ENCODE assay signal across 8 mouse cellular contexts in the genomic region with DNA sequence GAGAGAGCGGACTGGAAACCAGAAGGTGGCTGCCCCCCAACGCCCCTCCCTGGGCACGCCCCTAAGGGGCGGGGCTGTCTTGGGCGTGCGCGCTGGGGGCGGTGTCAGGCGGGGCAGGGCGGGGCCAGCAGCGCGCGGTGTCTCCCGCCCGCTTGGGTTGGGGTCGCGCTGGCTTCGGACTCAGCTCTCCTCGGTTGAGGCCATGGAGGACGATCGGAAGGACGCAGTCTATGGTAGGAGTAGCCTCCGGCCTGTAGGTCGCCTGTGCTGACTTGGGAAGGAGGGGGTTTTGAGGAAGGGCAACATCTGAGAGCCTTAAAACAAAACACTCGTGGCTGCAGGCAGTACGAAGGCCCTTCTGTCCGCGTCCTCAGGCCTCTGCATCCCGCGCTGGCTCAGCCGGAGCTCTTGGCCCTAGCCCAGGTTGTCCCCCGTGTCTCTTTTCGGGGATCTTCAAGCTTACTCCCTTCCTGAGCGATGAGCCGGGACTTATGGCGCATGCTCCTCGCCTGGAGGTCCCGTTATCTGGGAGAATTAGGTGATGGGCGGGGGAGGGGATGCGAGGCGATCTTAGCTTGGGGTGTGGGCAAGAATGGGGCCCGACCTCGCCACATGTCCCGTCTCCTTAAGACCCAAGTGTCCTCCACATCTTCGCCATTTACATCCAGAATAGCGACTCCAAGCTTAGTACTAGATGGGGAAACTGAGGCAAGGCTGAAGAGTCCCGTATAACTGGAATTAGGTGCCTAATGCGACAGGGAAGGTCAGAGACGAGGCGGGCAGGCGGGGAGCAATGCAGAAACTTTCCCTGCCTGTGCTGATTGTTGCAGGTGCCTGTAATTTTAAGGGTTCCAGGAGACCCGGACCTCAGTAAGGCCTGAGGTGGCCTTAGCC. TPM values are rescaled to one million over a fixed set of nuclear protein-coding genes. Genes with fewer than 3 reads are reported as not detected.
A peak's percentile ranks its signal among the peaks of the same experiment; 100 is the strongest.
DNase-seq lines count a peak whose midpoint lies in the region; ATAC-seq and TF ChIP-seq lines count a peak whose summit lies in the region.

A gene (plus strand): TSS at position 80 of the 894 bp plus-strand sequence.

- H3K9ac ChIP-seq in ES-Bruce4 (ENCODE audit: low read depth, poor library complexity, severe bottlenecking) = peak within 1 kb of the TSS; percentile 44
- peak within 1 kb of the TSS; percentile 89 for H3K9ac ChIP-seq in forebrain, embryonic 14.5 days (ENCODE audit: low read length)
- peak within 1 kb of the TSS; percentile 68 for H3K9ac ChIP-seq in liver, postnatal 0 days (replicated peaks)
- H3K9ac ChIP-seq in neural tube, embryonic 13.5 days = peak within 1 kb of the TSS; percentile 82

- H3K36me3 ChIP-seq in ES-Bruce4 (ENCODE audit: control insufficient read depth, insufficient read depth, low read length, poor library complexity, severe bottlenecking) = no peaks in the 10 kb centered on the region
- no peaks in the 10 kb centered on the region for H3K36me3 ChIP-seq in forebrain, embryonic 14.5 days (ENCODE audit: control insufficient read depth, insufficient read depth, low read length)
- H3K36me3 ChIP-seq in liver, postnatal 0 days (replicated peaks; ENCODE audit: insufficient read depth, low read length) = no peaks in the 10 kb centered on the region; the same call in 1 of the 2 replicates
- no peaks in the 10 kb centered on the region; the same call in 1 of the 2 replicates for H3K36me3 ChIP-seq in neural tube, embryonic 13.5 days

- H3K4me3 ChIP-seq in ES-Bruce4 (ENCODE audit: low read depth, low read length) = peak within 1 kb of the TSS; percentile 88
- H3K4me3 ChIP-seq in forebrain, embryonic 14.5 days (ENCODE audit: low read depth, low read length) = peak within 1 kb of the TSS; percentile 83
- peak within 1 kb of the TSS; percentile 62 for H3K4me3 ChIP-seq in liver, postnatal 0 days (ENCODE audit: low read depth, low read length)
- H3K4me3 ChIP-seq in neural tube, embryonic 13.5 days = peak within 1 kb of the TSS; percentile 69

- peak within 1 kb of the TSS; percentile 70 for H3K4me2 ChIP-seq in forebrain, embryonic 14.5 days (ENCODE audit: low read length)
- H3K4me2 ChIP-seq in liver, postnatal 0 days (ENCODE audit: low read depth, low read length) = peak within 1 kb of the TSS; percentile 76
- peak within 1 kb of the TSS; percentile 92 for H3K4me2 ChIP-seq in neural tube, embryonic 13.5 days

- no peak for TF ChIP-seq EP300 in ES-Bruce4 (IDR thresholded peaks at IDR 0.05; ENCODE audit: insufficient read depth, low read depth, low read length)
- TF ChIP-seq EP300 in liver, postnatal 0 days (IDR thresholded peaks at IDR 0.05; ENCODE audit: low read depth) = no peak

- H3K27me3 ChIP-seq in ES-Bruce4 (ENCODE audit: control insufficient read depth, insufficient read depth, low read length, poor library complexity, severe bottlenecking) = no peaks in the 10 kb centered on the region
- H3K27me3 ChIP-seq in forebrain, embryonic 14.5 days (replicated peaks; ENCODE audit: control insufficient read depth, insufficient read depth, low read length) = no peaks in the 10 kb centered on the region
- H3K27me3 ChIP-seq in liver, postnatal 0 days (ENCODE audit: insufficient read depth, low read length) = no peaks in the 10 kb centered on the region
- H3K27me3 ChIP-seq in neural tube, embryonic 13.5 days = no peaks in the 10 kb centered on the region

- peak; percentile 87 for DNase-seq in forebrain, embryonic 14.5 days (ENCODE audit: low spot score)
- peak; percentile 91 to 92 for DNase-seq in heart, postnatal 10 days
- no peak for DNase-seq in large intestine, adult 2 months (ENCODE audit: low read depth, low spot score)
- DNase-seq in liver, postnatal 0 days = peak; percentile 92
- peak; percentile 39 for DNase-seq in telencephalon, adult 2 months (ENCODE audit: low read depth, low spot score)

- H3K27ac ChIP-seq in ES-Bruce4 (ENCODE audit: insufficient read depth, low read length) = no peak within 1 kb of the TSS
- peak within 1 kb of the TSS; percentile 18; the same call in 1 of the 2 replicates for H3K27ac ChIP-seq in forebrain, embryonic 14.5 days (ENCODE audit: low read depth, low read length)
- H3K27ac ChIP-seq in liver, postnatal 0 days (ENCODE audit: low read depth) = peak within 1 kb of the TSS; percentile 73
- H3K27ac ChIP-seq in neural tube, embryonic 13.5 days (replicated peaks) = peak within 1 kb of the TSS; percentile 61

- under 1% methylated on average over 52 of the region's 52 CpGs for WGBS in forebrain, embryonic 14.5 days
- 5% methylated on average over 52 of the region's 52 CpGs for WGBS in large intestine, adult 2 months
- 2% methylated on average over 51 of the region's 52 CpGs for WGBS in liver, postnatal 0 days (ENCODE audit: insufficient replicate concordance)
- 1% methylated on average over 52 of the region's 52 CpGs for WGBS in neural tube, embryonic 13.5 days

- no peak for TF ChIP-seq CTCF in ES-Bruce4 (IDR thresholded peaks at IDR 0.05; ENCODE audit: low read depth, low read length)
- no peak for TF ChIP-seq CTCF in liver, postnatal 0 days (IDR thresholded peaks at IDR 0.05; ENCODE audit: low read depth)

- H3K9me3 ChIP-seq in ES-Bruce4 (replicated peaks; ENCODE audit: control insufficient read depth, insufficient read depth, low read length, poor library complexity, severe bottlenecking) = no peaks in the 10 kb centered on the region
- H3K9me3 ChIP-seq in forebrain, embryonic 14.5 days (replicated peaks; ENCODE audit: control insufficient read depth, low read length) = no peaks in the 10 kb centered on the region
- H3K9me3 ChIP-seq in liver, postnatal 0 days (ENCODE audit: low read length) = no peaks in the 10 kb centered on the region
- H3K9me3 ChIP-seq in neural tube, embryonic 13.5 days = no peaks in the 10 kb centered on the region

- no peaks in the 10 kb centered on the region for H3K4me1 ChIP-seq in ES-Bruce4 (ENCODE audit: control insufficient read depth, insufficient read depth, low read length)
- peaks cover 12% of the 10 kb centered on the region for H3K4me1 ChIP-seq in forebrain, embryonic 14.5 days (ENCODE audit: control insufficient read depth, insufficient read depth, low read length)
- H3K4me1 ChIP-seq in liver, postnatal 0 days (ENCODE audit: insufficient read depth) = peaks cover 22% of the 10 kb centered on the region
- H3K4me1 ChIP-seq in neural tube, embryonic 13.5 days (replicated peaks) = peaks cover 27% of the 10 kb centered on the region

- peak; percentile 76 for ATAC-seq in cerebellum, adult (ENCODE audit: insufficient number of reproducible peaks, low FRiP score, low TSS enrichment)
- peak; percentile 96 for ATAC-seq in forebrain, embryonic 14.5 days
- ATAC-seq in liver, postnatal 0 days = peak; percentile 91
- ATAC-seq in neural tube, embryonic 13.5 days (ENCODE audit: low read depth) = peak; percentile 95

- TF ChIP-seq POLR2A in ES-Bruce4 (IDR thresholded peaks at IDR 0.05; ENCODE audit: insufficient read depth, low read length) = peak; percentile 35

- intact Hi-C loops in heart, postnatal 10 days (cut with DNase I) = loop anchor here (2.0 kb wide), 1 partner anchor 16 kb away; no protein-coding TSS in a partner anchor

RNA-seq across cellular contexts. Expression of the gene that starts here (rescaled TPM):
- 64.9 and 66.4 TPM in 2 replicates for polyA plus RNA-seq in ES-Bruce4 (2011; ENCODE audit: insufficient read depth, insufficient read length, low read depth, missing spikeins)
- 52.0 and 61.0 TPM in 2 replicates for polyA plus RNA-seq in forebrain, embryonic 14.5 days (2014; fragmentation: Nextera tagmentation; extraction: Ambion mirVana)
- 10 to 100 TPM; 86.7 to 95.4 TPM for total RNA-seq in heart, postnatal 10 days (2021)
- polyA plus RNA-seq in large intestine, adult 2 months (2012; rRNA removed) = 17.5 and 24.1 TPM in 2 replicates
- 12.8 and 14.4 TPM in 2 replicates for polyA plus RNA-seq in liver, postnatal 0 days (2015; fragmentation: Nextera tagmentation; extraction: Ambion mirVana)
- 70.1 and 73.1 TPM in 2 replicates for polyA plus RNA-seq in neural tube, embryonic 13.5 days (2015; fragmentation: Nextera tagmentation; extraction: Ambion mirVana)
